Mouse (Mus musculus) CD4-positive naive resting alpha-beta T cell, adult 57 days (primary cell): ENCODE results near the gene Rita1. TPM values are rescaled to one million over a fixed set of nuclear protein-coding genes. Genes with fewer than 3 reads are reported as not detected.

Experiments
- total RNA-seq: library from RNA; stranded (reverse); gene quantifications from one replicate; pipeline ENCODE4 v1.2.4, GENCODE M21; 2023

Gene Rita1
- 5.7 TPM for total RNA-seq

GRCm38 (mm10) chr5:120612442-120612821 lies at the start of gene Rita1, which contains the start of gene Ddx54:
Rita1 (minus strand) TSS chr5:120612589.
Ddx54 (plus strand) TSS chr5:120612739.

GRCm38 (mm10) chr5:120648569-120649373 lies 36.4 kb upstream of the Rita1 start, which contains the start of gene Rasal1:
Rasal1 (plus strand) TSS chr5:120648812.

GRCm38 (mm10) chr5:120634131-120634530 lies 21.7 kb upstream of the Rita1 start, which contains the start of gene Cfap73:
Cfap73 (minus strand) TSS chr5:120634235.

GRCm38 (mm10) chr5:120588569-120589094 lies 23.8 kb downstream of the Rita1 start, which contains the start of the genes Tpcn1 and Iqcd:
Tpcn1 (minus strand) TSS chr5:120588673.
Iqcd (plus strand) TSS chr5:120589016.

Other genes starting within 250 kb of the Rita1 start
- not detected for gene Lhx5, start 180.9 kb downstream of the Rita1 start, total RNA-seq
- not detected for gene Sdsl, start 139.8 kb downstream of the Rita1 start, total RNA-seq
- gene Sds, start 136.1 kb downstream of the Rita1 start, total RNA-seq: not detected
- gene Plbd2, start 109.0 kb downstream of the Rita1 start, total RNA-seq: 18.9 TPM
- 6.1 TPM for gene Slc8b1, start 101.4 kb downstream of the Rita1 start, total RNA-seq
- 65.6 TPM for gene Tpcn1, start 23.9 kb downstream of the Rita1 start, total RNA-seq
- gene Iqcd, start 23.6 kb downstream of the Rita1 start, total RNA-seq: 1.2 TPM
- 118 TPM for gene Ddx54, start 150 bp upstream of the Rita1 start, total RNA-seq
- gene Cfap73, start 21.6 kb upstream of the Rita1 start, total RNA-seq: not detected
- 34.9 TPM for gene Rasal1, start 36.2 kb upstream of the Rita1 start, total RNA-seq
- 261 TPM for gene Dtx1, start 99.3 kb upstream of the Rita1 start, total RNA-seq
- 9.4 TPM for gene Oas2, start 137.3 kb upstream of the Rita1 start, total RNA-seq
- 5.1 TPM for gene Oas3, start 165.1 kb upstream of the Rita1 start, total RNA-seq
- not detected for gene Oas1e, start 182.9 kb upstream of the Rita1 start, total RNA-seq
- 12.6 TPM for gene Oas1c, start 199.9 kb upstream of the Rita1 start, total RNA-seq
- gene Oas1f, start 234.8 kb upstream of the Rita1 start, total RNA-seq: not detected
- not detected for gene Oas1h, start 248.8 kb upstream of the Rita1 start, total RNA-seq